Mouse (Mus musculus) kidney, postnatal 0 days (tissue): ENCODE data around the gene Rbm44. TPM values are rescaled to one million over a fixed set of nuclear protein-coding genes. Genes with fewer than 3 reads are reported as not detected.

Experiments
- ATAC-seq: fragments of 200-750 bp; cut with Nextera tagmentation; replicated peaks from 2 replicates; pipeline ENCODE4 v1.8.0; 2017; ENCODE audit warnings: low read depth, moderate number of reproducible peaks, moderate TSS enrichment, moderate library complexity; ENCODE audit not compliant: low FRiP score
- DNase-seq: peaks from one replicate; pipeline ENCODE4 v3.0.0-alpha.2; 2016; ENCODE audit warnings: low spot score
- H3K27ac ChIP-seq: fragments of 300-500 bp; sonication (generic); 2 replicates; pipeline ENCODE4 v1.5.1; 2014; ENCODE audit warnings: mild to moderate bottlenecking
- H3K27me3 ChIP-seq: fragments of 300-500 bp; sonication (generic); 2 replicates; pipeline ENCODE4 v1.6.1; 2014; ENCODE audit warnings: low read length, mixed read lengths; ENCODE audit not compliant: insufficient read depth
- H3K36me3 ChIP-seq: fragments of 300-500 bp; sonication (generic); 2 replicates; pipeline ENCODE4 v1.6.1; 2014; ENCODE audit warnings: low read length, mixed read lengths; ENCODE audit not compliant: insufficient read depth
- H3K4me1 ChIP-seq: fragments of 300-500 bp; sonication (generic); replicated peaks from 2 replicates; pipeline ENCODE4 v1.6.1; 2014; ENCODE audit warnings: antibody characterized with exemption, low read length, mixed read lengths; ENCODE audit not compliant: insufficient read depth
- H3K4me2 ChIP-seq: fragments of 300-500 bp; sonication (generic); 2 replicates; pipeline ENCODE4 v1.6.1; 2014; ENCODE audit warnings: mild to moderate bottlenecking, low read length, moderate library complexity, mixed read lengths
- H3K4me3 ChIP-seq: fragments of 300-500 bp; sonication (generic); replicated peaks from 2 replicates; pipeline ENCODE4 v1.5.1; 2014; ENCODE audit warnings: low read depth, low read length
- H3K9ac ChIP-seq: fragments of 300-500 bp; sonication (generic); 2 replicates; pipeline ENCODE4 v1.6.1; 2014; ENCODE audit warnings: low read depth, low read length
- H3K9me3 ChIP-seq: fragments of 300-500 bp; sonication (generic); replicated peaks from 2 replicates; pipeline ENCODE4 v1.6.1; 2016; ENCODE audit warnings: low read length, inconsistent platforms, mixed read lengths
- CTCF ChIP-seq: IDR thresholded peaks from 2 replicates; pipeline ENCODE4 v1.5.1; 2016; ENCODE audit warnings: antibody characterized with exemption, low read depth, mild to moderate bottlenecking, moderate library complexity
- WGBS: fragments of 180-500 bp; shearing (Covaris S2); extraction: QIAGEN DNeasy Blood & Tissue Kit; methylation state at CpG from one replicate; pipeline ENCODE4 v1.1.7; 2014; 5-methylcytosine and 5-hydroxymethylcytosine counted together
- polyA plus RNA-seq: library from polyadenylated mRNA; unstranded; fragments of >200 nt; fragmentation: Nextera tagmentation; extraction: Ambion mirVana; gene quantifications from 2 replicates; pipeline ENCODE4 v1.2.1, GENCODE M21; 2015

Gene Rbm44
- polyA plus RNA-seq, 1 experiment from 2014 or later: 0.20 TPM

DNA sequence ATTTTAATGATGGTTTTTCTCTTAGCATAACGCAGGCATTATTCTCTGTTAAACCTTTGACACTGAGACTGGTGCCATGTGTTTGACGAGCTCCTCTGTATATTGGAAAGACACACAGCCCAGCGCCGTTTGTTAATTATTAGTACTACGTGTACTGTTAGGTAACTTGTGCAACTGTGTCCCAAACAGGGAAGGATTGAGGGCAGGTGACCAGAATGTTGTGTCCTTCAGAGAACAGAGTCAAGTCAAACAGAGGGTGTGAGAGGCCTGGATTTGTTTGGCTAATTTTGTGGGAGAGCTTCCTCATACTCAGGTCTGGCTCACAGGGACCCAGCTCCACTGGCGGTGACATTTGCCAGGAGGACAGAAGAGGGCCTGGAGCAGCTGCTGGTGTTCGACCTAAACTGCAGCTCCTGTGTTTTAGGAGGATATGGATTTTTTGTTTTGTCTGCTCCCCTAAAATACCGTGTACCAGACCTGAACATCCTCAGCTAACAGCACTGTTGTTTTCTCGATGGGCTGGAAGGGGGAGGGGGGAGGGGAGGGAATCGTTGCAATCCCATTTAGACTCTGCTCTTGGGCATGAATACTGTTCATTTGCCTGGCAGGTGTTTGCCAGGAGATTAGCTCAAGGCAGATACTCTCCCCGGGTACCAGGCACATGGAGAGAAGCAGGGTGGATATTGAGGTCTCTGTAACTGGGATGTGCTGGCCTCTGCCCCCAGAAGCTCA, 43.0 kb upstream of the Rbm44 start:
- Histone ChIP-seq H3K9me3 (no peaks in the 10 kb centered on the region), H3K4me1 (no peaks in the 10 kb centered on the region), H3K4me2 (no peak overlapping the region), H3K27me3 (no peaks in the 10 kb centered on the region), H3K27ac (no peak overlapping the region), H3K36me3 (peaks cover 9% of the 10 kb centered on the region; the same call in 1 of the 2 replicates), H3K4me3 (no peak overlapping the region), H3K9ac (no peak overlapping the region)
- WGBS: 72% methylated on average over 11 of the region's 11 CpGs
- DNase-seq (no peak), ATAC-seq (no peak)
- TF ChIP-seq CTCF: no peak

DNA sequence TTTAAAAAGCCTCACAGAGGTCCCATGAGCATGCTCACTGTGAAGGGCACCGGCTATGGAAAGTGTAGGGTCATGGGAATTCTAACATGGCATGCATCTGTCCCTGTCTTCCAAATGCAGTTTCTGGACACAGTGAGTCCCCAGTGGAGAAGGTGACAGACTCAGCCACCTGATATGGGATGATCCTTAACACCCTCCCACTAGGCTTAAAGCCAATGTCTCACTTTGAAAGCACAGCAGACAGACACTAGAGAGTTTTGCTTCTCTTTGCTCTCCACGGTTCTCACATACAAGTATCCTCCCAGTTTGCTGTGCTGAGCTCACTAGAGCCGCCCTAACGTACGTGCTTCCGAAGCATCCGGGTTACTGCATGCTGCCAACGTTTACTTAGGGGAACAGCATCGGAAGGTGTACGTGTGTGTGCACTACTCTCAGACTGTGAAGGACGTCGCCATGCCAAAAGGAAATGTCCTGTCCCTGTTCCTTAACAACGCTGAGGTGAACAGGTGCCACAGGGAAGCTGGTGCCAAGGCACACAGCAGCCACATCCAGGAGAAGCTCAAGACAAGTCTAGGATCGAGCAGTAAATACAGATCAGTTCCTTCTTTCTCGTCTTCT, 41.4 kb upstream of the Rbm44 start:
- Histone ChIP-seq H3K36me3 (peaks cover 16% of the 10 kb centered on the region; the same call in 1 of the 2 replicates), H3K27me3 (no peaks in the 10 kb centered on the region), H3K27ac (no peak overlapping the region), H3K9ac (no peak overlapping the region), H3K4me1 (no peaks in the 10 kb centered on the region), H3K9me3 (no peaks in the 10 kb centered on the region), H3K4me2 (no peak overlapping the region), H3K4me3 (no peak overlapping the region)
- 90% methylated on average over 15 of the region's 15 CpGs for WGBS
- ATAC-seq: no peak
- TF ChIP-seq CTCF: no peak
- DNase-seq: no peak

DNA sequence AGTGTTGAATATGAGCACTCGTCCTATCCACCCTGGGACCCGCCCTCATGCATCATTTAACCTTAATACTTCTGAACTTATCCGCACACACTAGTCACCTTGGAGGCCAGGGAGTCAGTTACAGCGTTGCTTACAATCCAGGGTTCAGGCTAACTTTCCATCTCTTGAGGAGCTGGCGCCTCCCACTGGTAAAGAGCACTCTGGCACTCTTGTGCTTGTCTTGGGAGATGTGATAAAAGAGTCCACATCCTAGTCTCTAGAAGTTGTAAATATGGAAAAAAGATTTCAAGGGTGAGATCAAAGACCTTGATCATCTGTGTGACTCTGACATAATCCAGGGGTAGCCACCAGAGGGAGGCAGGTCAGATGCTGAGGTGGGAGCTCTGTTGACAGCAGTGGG, 37.3 kb upstream of the Rbm44 start:
- Histone ChIP-seq H3K4me2 (no peak overlapping the region), H3K27ac (no peak overlapping the region), H3K36me3 (peaks cover 23% of the 10 kb centered on the region; the same call in 1 of the 2 replicates), H3K4me1 (no peaks in the 10 kb centered on the region), H3K9ac (no peak overlapping the region), H3K9me3 (no peaks in the 10 kb centered on the region), H3K4me3 (no peak overlapping the region), H3K27me3 (no peaks in the 10 kb centered on the region)
- WGBS: 74% methylated on average over 5 of the region's 5 CpGs
- DNase-seq (no peak), ATAC-seq (no peak)
- TF ChIP-seq CTCF: peak; percentile 52

DNA sequence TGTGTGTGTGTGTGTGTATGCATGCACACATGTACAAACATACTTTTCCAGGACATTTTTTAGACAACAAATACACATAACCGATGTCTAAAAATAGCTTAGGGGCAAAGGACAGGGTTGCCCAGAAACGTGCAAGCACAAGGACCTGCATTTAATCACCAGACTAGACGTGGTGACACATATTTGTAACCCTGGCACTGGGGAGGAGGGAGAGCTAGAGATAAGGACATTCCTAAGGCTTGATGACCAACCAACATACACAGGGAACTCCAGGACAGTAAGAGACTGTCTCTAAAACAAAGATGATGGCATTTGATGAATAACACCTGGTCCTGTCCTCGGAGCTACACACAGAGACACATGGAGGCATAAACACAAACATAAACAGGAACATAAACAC, 35.6 kb upstream of the Rbm44 start:
- ATAC-seq (no peak), DNase-seq (no peak)
- WGBS: 54% methylated on average over 4 of the region's 4 CpGs
- Histone ChIP-seq H3K4me1 (no peaks in the 10 kb centered on the region), H3K9ac (no peak overlapping the region), H3K36me3 (peaks cover 36% of the 10 kb centered on the region; the same call in 1 of the 2 replicates), H3K4me2 (no peak overlapping the region), H3K27me3 (no peaks in the 10 kb centered on the region), H3K9me3 (no peaks in the 10 kb centered on the region), H3K27ac (no peak overlapping the region), H3K4me3 (no peak overlapping the region)
- TF ChIP-seq CTCF: no peak

DNA sequence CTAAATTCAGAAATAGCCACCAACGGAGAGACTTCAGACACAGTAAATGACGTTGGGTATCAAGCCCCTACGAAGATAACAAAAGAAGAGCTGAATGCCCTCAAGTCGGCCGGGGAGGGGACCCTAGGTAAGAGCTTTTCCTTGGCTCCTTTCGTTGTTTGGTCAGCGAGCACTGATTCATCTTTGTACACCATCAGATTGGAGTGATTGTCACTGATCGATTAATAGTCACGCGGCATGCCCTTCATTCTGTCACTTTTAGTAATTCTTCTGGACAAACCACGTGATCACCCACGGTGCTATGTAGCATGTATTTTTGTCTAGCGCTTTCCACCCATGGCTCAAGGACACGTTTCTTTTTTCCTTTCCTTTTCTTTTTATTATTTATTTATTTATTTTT, 32.7 kb upstream of the Rbm44 start:
- TF ChIP-seq CTCF: no peak
- Histone ChIP-seq H3K27ac (no peak overlapping the region), H3K4me1 (no peaks in the 10 kb centered on the region), H3K4me3 (no peak overlapping the region), H3K36me3 (peaks cover 25% of the 10 kb centered on the region; the same call in 1 of the 2 replicates), H3K9me3 (no peaks in the 10 kb centered on the region), H3K27me3 (no peaks in the 10 kb centered on the region), H3K4me2 (no peak overlapping the region), H3K9ac (no peak overlapping the region)
- WGBS: 95% methylated on average over 14 of the region's 14 CpGs
- ATAC-seq: no peak
- DNase-seq: no peak

DNA sequence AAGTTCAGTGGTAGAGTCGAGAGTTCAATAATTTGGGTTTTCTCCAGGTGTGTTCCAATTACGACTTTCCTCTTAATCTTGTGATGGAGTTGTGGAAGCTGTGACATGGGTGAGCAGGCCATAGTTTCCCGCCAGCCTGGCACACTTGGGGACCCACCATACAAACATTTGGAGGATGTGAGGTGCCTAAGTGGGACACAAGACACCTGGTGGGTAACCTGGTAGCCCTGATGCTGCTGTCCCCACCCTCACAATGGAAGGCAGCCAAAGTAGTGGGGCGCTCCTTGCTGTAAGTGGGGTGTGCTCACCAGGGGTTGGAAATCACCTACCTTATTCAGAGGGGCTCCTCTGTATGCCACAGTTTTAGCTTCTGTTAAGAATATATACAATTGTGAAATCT, 32.3 kb upstream of the Rbm44 start:
- no peaks in the 10 kb centered on the region for H3K27me3 ChIP-seq
- no peak overlapping the region for H3K4me3 ChIP-seq
- H3K9me3 ChIP-seq: no peaks in the 10 kb centered on the region
- no peaks in the 10 kb centered on the region for H3K4me1 ChIP-seq
- H3K36me3 ChIP-seq: peaks cover 23% of the 10 kb centered on the region; the same call in 1 of the 2 replicates
- ATAC-seq (no peak), DNase-seq (no peak)
- TF ChIP-seq CTCF: no peak
- H3K9ac ChIP-seq: no peak overlapping the region
- H3K27ac ChIP-seq: no peak overlapping the region
- no peak overlapping the region for H3K4me2 ChIP-seq
- WGBS: 97% methylated on average over 4 of the region's 4 CpGs
